Mouse (Mus musculus) lung, embryonic 16.5 days (tissue): ENCODE measurements around the gene Arid1b. TPM values are rescaled to one million over a fixed set of nuclear protein-coding genes. Genes with fewer than 3 reads are reported as not detected.
A peak's percentile ranks its signal among the peaks of the same experiment; 100 is the strongest.

Experiments used
- ATAC-seq: fragments of 200-750 bp; cut with Nextera tagmentation; 2 replicates; pipeline ENCODE4 v1.8.0; 2017; ENCODE audit warnings: low read depth, mild to moderate bottlenecking, moderate library complexity
- H3K27ac ChIP-seq: fragments of 300-500 bp; sonication (generic); 2 replicates; pipeline ENCODE4 v1.5.1; 2014; ENCODE audit warnings: mild to moderate bottlenecking, control low read depth, low read length
- H3K27me3 ChIP-seq: fragments of 300-500 bp; sonication (generic); 2 replicates; pipeline ENCODE4 v1.6.1; 2014; ENCODE audit warnings: low read depth, low read length, mixed read lengths; ENCODE audit not compliant: control insufficient read depth, insufficient read depth
- H3K36me3 ChIP-seq: fragments of 300-500 bp; sonication (generic); 2 replicates; pipeline ENCODE4 v1.6.1; 2014; ENCODE audit warnings: low read length; ENCODE audit not compliant: control insufficient read depth, insufficient read depth
- H3K4me1 ChIP-seq: fragments of 300-500 bp; sonication (generic); replicated peaks from 2 replicates; pipeline ENCODE4 v1.6.1; 2014; ENCODE audit warnings: low read length, mixed read lengths; ENCODE audit not compliant: control insufficient read depth, insufficient read depth
- H3K4me2 ChIP-seq: fragments of 300-500 bp; sonication (generic); 2 replicates; pipeline ENCODE4 v1.6.1; 2014; ENCODE audit warnings: low read depth, low read length, control low read depth
- H3K4me3 ChIP-seq: fragments of 300-500 bp; sonication (generic); 2 replicates; pipeline ENCODE4 v1.5.1; 2014; ENCODE audit warnings: mild to moderate bottlenecking, low read length, control low read depth
- H3K9ac ChIP-seq: fragments of 300-500 bp; sonication (generic); 2 replicates; pipeline ENCODE4 v1.6.1; 2014; ENCODE audit warnings: low read length, control low read depth
- H3K9me3 ChIP-seq: fragments of 300-500 bp; sonication (generic); 2 replicates; pipeline ENCODE4 v1.6.1; 2016; ENCODE audit warnings: low read length; ENCODE audit not compliant: control insufficient read depth
- WGBS: fragments of 180-500 bp; shearing (Covaris S2); extraction: QIAGEN DNeasy Blood & Tissue Kit; methylation state at CpG from one replicate; pipeline ENCODE4 v1.1.7; 2014; 5-methylcytosine and 5-hydroxymethylcytosine counted together
- polyA plus RNA-seq: library from polyadenylated mRNA; unstranded; fragments of >200 nt; fragmentation: Nextera tagmentation; extraction: Ambion mirVana; gene quantifications from 2 replicates; pipeline ENCODE4 v1.2.1, GENCODE M21; 2015

The Arid1b gene
- polyA plus RNA-seq, 1 experiment from 2014 or later: 10.2 TPM

DNA sequence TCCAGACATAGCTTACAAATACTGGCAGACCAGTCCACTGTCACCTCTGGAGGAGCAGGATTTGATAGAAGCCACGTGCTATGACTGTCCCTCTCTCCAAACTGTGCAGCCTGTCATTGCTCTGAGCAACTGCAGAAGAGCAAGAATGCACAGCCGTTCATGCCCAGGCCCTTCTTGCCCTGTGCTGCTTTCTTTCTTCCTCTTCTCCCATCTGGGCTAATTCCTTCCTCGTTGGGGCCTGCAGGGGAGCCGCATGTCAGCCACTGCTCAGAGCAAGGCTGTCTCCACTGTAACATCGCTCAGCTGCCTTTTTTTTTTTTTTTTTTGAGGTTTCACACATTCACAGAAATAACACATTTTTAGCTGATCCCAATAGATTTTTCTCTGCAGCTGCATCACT lies 315.8 kb downstream of the Arid1b start:
- H3K4me3 ChIP-seq: no peak overlapping the region
- H3K36me3 ChIP-seq: 0 out of 2 replicates have a peak, but pooled peaks cover 5% of the 10 kb centered on the region
- no peak overlapping the region for H3K4me2 ChIP-seq
- peak overlapping the region; percentile 14; the same call in 1 of the 2 replicates for H3K27ac ChIP-seq
- peak; percentile 83 for ATAC-seq
- no peak overlapping the region for H3K9ac ChIP-seq
- WGBS: 39% methylated on average over 5 of the region's 5 CpGs
- no peaks in the 10 kb centered on the region for H3K27me3 ChIP-seq
- H3K9me3 ChIP-seq: no peaks in the 10 kb centered on the region
- H3K4me1 ChIP-seq: peaks cover 21% of the 10 kb centered on the region

DNA sequence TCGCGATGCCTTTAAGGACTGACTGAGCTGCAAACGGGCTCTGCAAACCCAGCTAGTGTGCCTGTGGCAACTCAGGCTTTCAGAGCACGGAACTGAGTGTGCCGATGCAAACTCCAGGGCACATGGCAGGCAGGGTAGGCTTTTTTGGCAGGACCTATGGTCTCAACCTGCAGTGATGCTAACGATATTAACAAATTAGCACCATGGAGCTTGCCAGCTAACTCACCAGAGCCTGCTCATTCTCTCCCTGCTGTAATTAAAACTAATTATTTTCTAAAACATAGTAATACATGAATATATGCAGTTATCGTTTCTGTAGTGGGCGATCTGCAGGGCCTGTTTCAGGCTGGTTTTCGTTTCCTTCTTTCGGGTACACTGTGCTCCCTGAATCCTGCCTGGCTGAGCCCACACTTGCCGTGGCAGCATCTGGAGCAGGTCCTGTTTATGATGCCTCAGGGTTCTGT lies 316.3 kb downstream of the Arid1b start:
- 0 out of 2 replicates have a peak, but pooled peaks cover 5% of the 10 kb centered on the region for H3K36me3 ChIP-seq
- peak overlapping the region; percentile 24; the same call in 1 of the 2 replicates for H3K27ac ChIP-seq
- H3K9me3 ChIP-seq: no peaks in the 10 kb centered on the region
- ATAC-seq: no peak
- H3K4me3 ChIP-seq: no peak overlapping the region
- H3K4me1 ChIP-seq: peaks cover 21% of the 10 kb centered on the region
- H3K4me2 ChIP-seq: no peak overlapping the region
- no peak overlapping the region for H3K9ac ChIP-seq
- WGBS: 74% methylated on average over 11 of the region's 11 CpGs
- no peaks in the 10 kb centered on the region for H3K27me3 ChIP-seq

DNA sequence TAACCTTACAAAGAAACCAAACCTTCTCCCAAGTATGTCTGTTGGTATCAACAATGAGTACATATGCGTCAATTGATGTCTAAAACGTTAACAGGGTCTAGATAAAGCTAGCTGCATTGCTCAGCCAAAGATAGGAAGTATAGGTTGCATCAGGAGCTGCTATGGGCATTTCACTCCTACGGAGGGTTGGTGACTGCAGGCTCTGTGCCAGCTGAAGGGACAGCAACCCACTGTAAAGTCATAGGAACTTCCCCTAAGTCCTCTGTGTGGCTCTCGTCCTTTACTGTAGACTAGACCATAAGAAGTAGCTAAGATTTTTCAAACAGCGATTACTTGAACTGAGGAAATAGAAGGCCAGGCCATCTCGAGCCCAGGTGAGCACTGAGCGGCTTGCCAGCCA lies 316.9 kb downstream of the Arid1b start:
- no peak overlapping the region for H3K4me2 ChIP-seq
- H3K4me3 ChIP-seq: no peak overlapping the region
- no peaks in the 10 kb centered on the region for H3K27me3 ChIP-seq
- ATAC-seq: no peak
- no peak overlapping the region for H3K27ac ChIP-seq
- WGBS: 79% methylated on average over 7 of the region's 7 CpGs
- H3K9me3 ChIP-seq: no peaks in the 10 kb centered on the region
- no peak overlapping the region for H3K9ac ChIP-seq
- H3K36me3 ChIP-seq: 0 out of 2 replicates have a peak, but pooled peaks cover under 1% of the 10 kb centered on the region
- H3K4me1 ChIP-seq: peaks cover 18% of the 10 kb centered on the region

DNA sequence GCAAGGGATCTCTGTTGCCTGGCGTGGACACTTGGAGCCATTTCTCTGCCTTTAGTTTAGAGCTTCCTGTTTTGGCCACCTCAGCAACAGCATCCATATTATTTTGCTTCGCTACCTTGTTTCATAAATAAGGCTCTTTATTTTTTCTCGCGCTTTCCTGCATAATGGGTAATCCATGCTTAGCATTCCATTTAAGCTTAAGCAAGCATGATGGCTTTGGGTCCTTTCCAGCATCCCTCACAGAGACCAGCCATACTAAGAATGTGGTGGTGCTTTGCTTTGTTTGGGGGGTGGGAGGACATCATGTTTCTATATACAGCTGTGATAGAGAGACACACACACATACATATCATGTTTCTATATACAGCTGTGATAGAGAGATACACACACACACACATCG lies 318.2 kb downstream of the Arid1b start:
- no peaks in the 10 kb centered on the region for H3K27me3 ChIP-seq
- peaks cover 18% of the 10 kb centered on the region for H3K4me1 ChIP-seq
- no peaks in the 10 kb centered on the region for H3K36me3 ChIP-seq
- ATAC-seq: no peak
- H3K4me3 ChIP-seq: no peak overlapping the region
- H3K4me2 ChIP-seq: no peak overlapping the region
- H3K27ac ChIP-seq: no peak overlapping the region
- 81% methylated on average over 5 of the region's 5 CpGs for WGBS
- H3K9me3 ChIP-seq: no peaks in the 10 kb centered on the region
- H3K9ac ChIP-seq: no peak overlapping the region

DNA sequence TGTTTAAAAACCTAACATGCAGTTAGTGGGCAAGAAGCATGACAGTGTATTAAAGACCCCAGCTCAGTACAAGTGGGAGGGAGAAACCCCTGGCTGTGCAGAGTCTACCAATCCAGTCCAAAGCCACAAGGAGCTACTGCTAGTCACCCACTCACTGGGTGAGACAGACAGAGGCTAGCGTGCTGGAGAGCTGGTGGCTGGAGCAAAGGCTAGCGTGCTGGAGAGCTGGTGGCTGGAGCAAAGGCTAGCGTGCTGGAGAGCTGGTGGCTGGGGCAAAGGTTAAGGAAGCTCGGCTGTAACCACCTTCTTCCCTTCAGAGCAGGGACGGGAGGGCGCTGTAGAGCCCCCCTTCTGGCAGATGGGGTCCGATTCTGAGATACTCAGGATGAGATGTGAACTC lies 320.6 kb downstream of the Arid1b start:
- Histone ChIP-seq H3K9ac (no peak overlapping the region), H3K4me2 (no peak overlapping the region), H3K4me3 (no peak overlapping the region), H3K9me3 (no peaks in the 10 kb centered on the region), H3K27me3 (no peaks in the 10 kb centered on the region), H3K4me1 (peaks cover 15% of the 10 kb centered on the region), H3K36me3 (peaks cover 3% of the 10 kb centered on the region; the same call in 1 of the 2 replicates), H3K27ac (no peak overlapping the region)
- no peak for ATAC-seq
- WGBS: 57% methylated on average over 7 of the region's 7 CpGs

DNA sequence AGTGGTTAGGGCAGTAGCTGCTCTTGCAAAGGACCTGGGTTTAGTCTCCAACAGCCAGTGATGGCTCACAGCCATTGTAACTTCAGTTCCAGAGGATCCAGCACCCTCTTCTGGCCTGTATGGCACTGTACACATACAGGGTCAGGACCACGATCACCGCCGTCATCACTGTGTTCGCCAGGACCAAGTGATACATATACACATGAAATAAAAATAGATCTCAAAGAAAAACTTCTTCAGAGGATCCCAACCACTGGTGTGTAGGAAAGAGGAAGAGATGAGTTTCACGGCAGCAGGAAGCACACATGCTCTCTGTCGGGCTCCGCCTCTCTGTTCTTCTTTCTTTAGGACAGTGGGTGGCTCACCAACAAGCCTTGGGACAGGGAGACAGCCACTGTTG lies 322.4 kb downstream of the Arid1b start:
- ATAC-seq: no peak
- Histone ChIP-seq H3K36me3 (peaks cover 13% of the 10 kb centered on the region), H3K4me3 (no peak overlapping the region), H3K4me2 (no peak overlapping the region), H3K9me3 (no peaks in the 10 kb centered on the region), H3K27ac (no peak overlapping the region), H3K9ac (no peak overlapping the region), H3K27me3 (no peaks in the 10 kb centered on the region), H3K4me1 (peaks cover 4% of the 10 kb centered on the region)
- WGBS: 85% methylated on average over 7 of the region's 7 CpGs

DNA sequence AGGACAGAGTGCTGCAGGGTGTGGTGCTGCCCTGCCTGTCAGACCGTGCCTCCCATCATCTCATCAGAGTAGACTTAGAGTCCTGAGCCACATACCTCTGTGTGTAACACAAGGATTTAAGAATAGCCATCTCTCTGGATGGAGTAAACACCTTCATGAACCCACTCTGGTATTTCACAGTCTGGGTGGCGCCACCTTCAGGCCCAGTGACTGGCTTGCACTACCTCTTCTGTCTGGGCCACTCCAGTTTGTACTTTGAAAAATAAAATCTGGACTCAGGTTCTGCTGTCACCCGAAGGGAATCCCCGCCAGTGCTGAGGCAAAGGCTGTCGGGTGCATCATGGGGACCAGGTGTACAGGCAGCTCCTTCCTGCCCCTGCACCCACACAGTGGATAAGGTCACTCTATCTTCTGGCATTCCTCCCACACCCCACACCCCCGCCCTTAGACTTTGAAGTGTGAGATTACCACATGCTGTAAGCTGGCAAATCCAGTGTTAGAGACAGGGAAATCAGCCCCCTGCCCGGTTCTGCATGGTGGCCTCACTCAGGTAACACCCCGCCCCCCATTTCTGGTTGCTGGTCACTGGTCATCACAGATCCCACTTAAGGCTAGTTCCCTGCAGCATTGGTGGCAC lies 327.6 kb downstream of the Arid1b start:
- Histone ChIP-seq H3K27me3 (no peaks in the 10 kb centered on the region), H3K4me3 (no peak overlapping the region), H3K4me1 (peaks cover 22% of the 10 kb centered on the region), H3K27ac (no peak overlapping the region), H3K36me3 (peaks cover 20% of the 10 kb centered on the region), H3K9ac (no peak overlapping the region), H3K4me2 (no peak overlapping the region), H3K9me3 (no peaks in the 10 kb centered on the region)
- 56% methylated on average over 8 of the region's 8 CpGs for WGBS
- ATAC-seq: no peak

DNA sequence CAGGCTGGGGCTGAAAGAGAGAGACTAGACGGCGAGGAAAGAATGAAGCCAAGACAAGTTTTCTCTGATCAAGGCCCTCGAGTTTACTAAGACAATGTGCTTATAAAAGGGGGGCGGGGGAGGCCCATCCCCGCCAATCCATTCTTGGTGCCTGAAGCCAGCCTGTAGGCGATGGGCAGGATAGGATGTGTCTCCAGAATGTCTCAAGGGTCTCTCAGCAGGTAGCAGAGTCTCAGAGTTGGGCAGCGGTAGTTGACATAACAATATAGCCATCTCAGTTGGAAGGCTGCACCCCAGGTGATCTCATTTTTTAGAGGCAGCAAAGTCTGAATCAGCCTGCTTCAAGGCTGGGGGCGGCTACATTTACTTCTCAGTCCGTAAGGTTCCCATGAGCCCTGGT lies 328.5 kb downstream of the Arid1b start:
- ATAC-seq: no peak
- no peaks in the 10 kb centered on the region for H3K27me3 ChIP-seq
- no peak overlapping the region for H3K4me3 ChIP-seq
- WGBS: 76% methylated on average over 9 of the region's 9 CpGs
- no peaks in the 10 kb centered on the region for H3K9me3 ChIP-seq
- H3K4me2 ChIP-seq: no peak overlapping the region
- no peak overlapping the region for H3K27ac ChIP-seq
- peaks cover 25% of the 10 kb centered on the region for H3K36me3 ChIP-seq
- H3K4me1 ChIP-seq: peaks cover 22% of the 10 kb centered on the region
- no peak overlapping the region for H3K9ac ChIP-seq

DNA sequence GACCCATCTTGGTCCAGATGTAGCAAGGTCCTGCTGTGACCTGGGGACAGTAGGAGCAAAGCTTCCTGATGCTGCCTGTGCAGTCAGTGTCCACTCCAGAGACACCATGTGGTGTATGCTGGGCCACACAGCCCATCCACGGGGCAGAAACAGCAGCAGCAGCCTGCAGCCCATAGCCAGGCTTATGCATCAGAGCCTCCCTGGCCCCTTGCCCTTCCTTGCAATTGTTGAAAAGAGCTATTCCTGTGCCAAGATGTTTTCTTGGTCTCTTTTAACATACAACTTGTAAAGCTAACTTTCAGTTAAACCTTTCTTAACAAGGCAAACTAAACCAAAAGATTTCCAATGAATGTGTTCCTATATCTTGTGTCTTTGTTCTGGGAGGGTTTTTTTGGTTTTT lies 329.6 kb downstream of the Arid1b start:
- Histone ChIP-seq H3K4me1 (peaks cover 22% of the 10 kb centered on the region), H3K27me3 (no peaks in the 10 kb centered on the region), H3K27ac (peak overlapping the region; percentile 37; the same call in 1 of the 2 replicates), H3K4me3 (no peak overlapping the region), H3K36me3 (peaks cover 34% of the 10 kb centered on the region), H3K9ac (no peak overlapping the region; the same call in 1 of the 2 replicates), H3K9me3 (no peaks in the 10 kb centered on the region), H3K4me2 (no peak overlapping the region)
- no peak for ATAC-seq
- WGBS: 13% methylated on average over 1 of the region's 1 CpGs
